Mouse (Mus musculus) kidney, postnatal 36 days (tissue): ENCODE measurements at regions not wholly inside any gene's neighbourhood (a gene's known extent, or its start where the extent isn't known, plus 50 kb on each side); places are given as distances from the start of the nearest gene placed in this dataset.
A peak's percentile ranks its signal among the peaks of the same experiment; 100 is the strongest.
"Not testable (repeated sequence)": the region's sequence is repeated elsewhere in the genome, so short reads cannot be mapped to it uniquely, and the experiment has no call there.

Experiments used
- DNase-seq, 2 experiments: peaks; one replicate each; pipeline ENCODE4 v3.0.0; 2021 to 2022; ENCODE audit warnings: mixed read lengths in 2 of 2

GRCm38 (mm10) chr7:47830124-47830523 is 151.8 kb downstream of the Mrgpra4 start:
- peak in 1 of 2 experiments; percentile 0 for DNase-seq

GRCm38 (mm10) chr7:47781373-47781772 is 180.2 kb upstream of the Mrgpra3 start:
- DNase-seq, result no peak

- DNase-seq, result no peak
Measured at GRCm38 (mm10) chr7:47747528-47747927, 146.4 kb upstream of the Mrgpra3 start.

- not testable (repeated sequence) for DNase-seq
Measured at GRCm38 (mm10) chr7:47740064-47740463, 138.9 kb upstream of the Mrgpra3 start.

GRCm38 (mm10) chr7:47691121-47691520 is 89.9 kb upstream of the Mrgpra3 start:
- DNase-seq, result no peak

- DNase-seq, result no peak
Measured at GRCm38 (mm10) chr7:47676999-47677398, 75.8 kb upstream of the Mrgpra3 start.
